Mouse (Mus musculus) thymus, postnatal 36 days (tissue): ENCODE data around the gene Ip6k1.
A peak's percentile ranks its signal among the peaks of the same experiment; 100 is the strongest.

Source experiments
- DNase-seq, 2 experiments: peaks; one replicate each; pipeline ENCODE4 v3.0.0; 2022; ENCODE audit warnings: mixed read lengths in 2 of 2

The Ip6k1 gene

DNA sequence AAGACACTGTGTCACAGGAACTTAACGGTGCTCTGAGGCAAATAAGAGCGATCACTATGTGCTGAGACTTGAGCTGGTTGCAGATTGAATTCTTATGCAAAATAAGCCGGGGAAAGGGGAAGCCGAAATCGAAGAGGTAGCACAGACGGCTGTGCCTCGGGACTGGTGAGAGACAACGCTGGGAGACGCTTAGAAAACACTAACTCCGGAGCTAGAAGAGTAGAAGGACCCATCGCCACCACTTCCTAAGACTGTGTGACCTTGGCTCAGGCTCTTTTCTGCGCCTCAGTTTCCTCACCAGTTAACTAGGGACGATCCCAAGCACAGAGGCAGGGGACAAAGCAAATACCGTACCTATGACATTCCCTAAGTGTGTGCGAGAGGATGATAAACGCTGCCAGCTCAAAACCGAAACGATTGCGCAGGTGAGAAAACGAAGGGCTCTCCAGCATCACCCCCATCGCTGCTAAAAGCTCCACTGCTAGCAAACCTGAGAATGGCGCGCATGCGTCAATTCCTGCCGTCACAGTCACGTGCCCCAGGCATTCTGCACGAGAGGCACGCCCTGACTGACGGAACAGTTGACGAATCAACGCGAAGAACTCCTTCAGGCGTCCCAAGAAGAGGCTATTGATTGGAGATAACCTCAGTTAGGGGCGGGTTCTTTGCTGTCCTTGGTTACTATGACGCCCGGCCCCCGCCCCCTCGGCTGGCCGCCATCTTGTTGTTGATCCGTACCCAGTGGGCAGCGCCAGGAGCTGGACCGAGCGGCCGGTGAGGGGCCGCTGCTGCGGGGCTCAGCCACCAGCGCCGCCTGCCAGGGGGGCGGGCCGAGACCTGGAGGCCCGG is at the start of gene Ip6k1:
Gene Ip6k1, plus strand, starts transcription at position 580 of the 849 bp plus-strand sequence.
- DNase-seq: peak; percentile 99

DNA sequence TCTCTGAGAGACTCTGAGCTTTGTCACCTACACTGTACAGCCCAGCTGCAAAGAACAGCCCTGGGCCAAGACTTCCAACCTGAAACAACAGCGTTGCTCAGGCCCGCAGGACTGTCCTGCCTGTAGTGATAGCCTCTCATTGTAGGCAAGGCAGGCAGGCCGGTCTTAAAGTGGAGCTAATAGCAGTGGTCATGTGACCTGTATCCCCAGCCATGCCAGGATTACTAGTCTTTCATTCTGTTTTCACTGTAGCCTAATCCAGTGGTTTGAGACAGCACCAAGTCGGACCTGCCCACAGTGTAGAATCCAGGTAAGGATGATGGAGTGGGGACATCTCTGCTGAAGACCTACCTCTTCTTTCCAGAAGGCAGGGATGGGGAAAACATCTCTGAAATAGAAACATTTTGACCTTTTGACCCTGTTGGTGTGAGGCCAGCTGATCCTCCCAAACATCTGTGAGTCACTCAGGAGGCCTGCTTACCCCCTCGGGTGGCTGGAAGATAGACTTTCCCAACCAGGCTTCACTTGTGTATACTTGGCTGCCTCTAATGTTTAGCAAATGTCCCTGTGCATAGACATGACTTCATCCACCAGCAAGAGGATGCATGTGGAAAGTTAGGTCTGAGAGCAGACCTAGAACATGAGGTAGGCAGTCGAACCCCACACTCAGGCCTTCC is 46.5 kb upstream of the Ip6k1 start:
- no peak for DNase-seq

GRCm38 (mm10) chr9:107957141-107957540 is 45.2 kb upstream of the Ip6k1 start:
- no peak for DNase-seq

DNA sequence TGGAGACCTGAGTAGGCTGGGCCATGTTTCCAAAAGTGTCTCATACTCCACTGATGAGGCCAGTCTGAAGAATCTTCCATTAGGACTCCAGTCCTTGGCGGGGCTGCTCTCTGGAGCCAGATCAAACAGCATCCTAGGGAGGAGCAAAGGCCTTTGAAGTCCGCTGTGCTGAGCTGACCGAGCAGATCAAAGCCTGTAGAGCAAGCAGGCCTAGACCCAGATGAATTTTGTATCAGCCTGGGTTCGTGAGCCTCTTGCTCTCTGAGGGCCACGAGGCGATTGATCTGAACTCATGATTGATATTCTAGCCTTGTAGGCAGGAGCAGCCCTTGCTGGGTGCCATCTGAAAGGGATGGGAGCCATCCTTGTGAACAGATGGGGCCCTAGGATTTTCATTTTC is 42.4 kb upstream of the Ip6k1 start:
- no peak for DNase-seq

GRCm38 (mm10) chr9:107960928-107961327 is 41.4 kb upstream of the Ip6k1 start:
- no peak for DNase-seq

GRCm38 (mm10) chr9:107961351-107961762 is 40.9 kb upstream of the Ip6k1 start:
- DNase-seq: no peak

- no peak for DNase-seq
Observed at GRCm38 (mm10) chr9:107961881-107962280, 40.4 kb upstream of the Ip6k1 start.

GRCm38 (mm10) chr9:107962916-107963315 is 39.4 kb upstream of the Ip6k1 start:
- no peak for DNase-seq

GRCm38 (mm10) chr9:107963700-107964099 is 38.6 kb upstream of the Ip6k1 start:
- DNase-seq: peak; percentile 67 to 74

DNA sequence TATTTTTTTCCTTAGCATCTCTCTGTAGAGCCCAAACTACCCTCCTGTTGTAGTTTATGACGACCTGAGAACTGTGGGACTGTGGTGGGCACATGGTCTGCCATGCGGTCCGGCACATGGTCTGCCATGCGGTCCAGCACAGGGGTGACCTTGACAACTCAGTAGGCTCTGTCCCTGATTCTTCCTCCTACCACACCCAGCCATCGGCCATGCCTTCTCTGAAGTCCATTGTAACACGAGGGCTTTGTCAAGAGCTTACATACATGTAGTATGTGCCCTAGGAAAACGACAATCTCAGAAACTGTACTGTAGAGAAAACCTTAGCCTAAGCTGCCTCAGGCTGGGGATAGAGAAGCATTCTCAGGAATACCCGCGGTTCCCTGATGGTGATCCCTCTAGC is 37.6 kb upstream of the Ip6k1 start:
- no peak for DNase-seq

GRCm38 (mm10) chr9:107966676-107967075 is 35.6 kb upstream of the Ip6k1 start:
- DNase-seq: no peak

- DNase-seq: no peak
Observed at GRCm38 (mm10) chr9:107967437-107967836, 34.9 kb upstream of the Ip6k1 start.

DNA sequence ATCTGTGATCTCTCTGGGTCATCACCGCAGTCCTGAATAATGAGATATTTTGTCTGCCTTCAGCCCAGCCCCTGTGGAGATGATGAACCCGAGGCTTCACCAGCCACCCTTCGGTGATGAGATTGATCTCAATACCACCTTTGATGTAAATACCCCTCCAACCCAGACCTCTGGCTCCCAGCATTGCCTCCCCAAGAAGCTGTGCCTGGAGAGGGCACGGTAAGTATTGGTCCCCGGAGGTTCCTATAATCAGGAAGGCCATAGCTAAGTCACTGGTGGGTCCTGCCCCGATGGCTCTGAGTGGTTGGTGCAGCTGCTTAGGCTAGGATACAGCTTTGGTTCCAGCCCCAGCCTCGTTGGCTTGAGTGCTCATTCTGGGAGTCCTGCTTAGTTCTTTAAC is 33.8 kb upstream of the Ip6k1 start:
- no peak for DNase-seq

DNA sequence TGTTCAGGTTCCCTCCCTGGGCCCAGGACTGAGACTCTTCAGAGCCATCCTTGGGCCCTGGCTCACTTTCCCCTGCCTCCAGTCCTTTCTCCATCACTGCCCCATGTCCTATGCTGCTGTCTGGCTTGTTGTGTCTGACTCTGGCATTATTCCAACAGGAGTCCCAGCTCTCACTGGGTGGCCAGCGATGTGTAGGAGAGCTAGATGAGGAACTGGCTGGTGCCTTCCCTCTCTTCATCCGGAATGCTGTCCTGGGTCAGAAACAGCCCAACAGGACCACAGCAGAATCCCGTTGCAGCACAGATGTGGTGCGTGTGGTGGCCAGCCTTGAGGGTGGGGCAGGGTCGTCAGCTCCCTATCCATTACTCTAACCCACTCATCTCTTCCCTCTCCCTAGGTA is 32.0 kb upstream of the Ip6k1 start:
- DNase-seq: no peak

DNA sequence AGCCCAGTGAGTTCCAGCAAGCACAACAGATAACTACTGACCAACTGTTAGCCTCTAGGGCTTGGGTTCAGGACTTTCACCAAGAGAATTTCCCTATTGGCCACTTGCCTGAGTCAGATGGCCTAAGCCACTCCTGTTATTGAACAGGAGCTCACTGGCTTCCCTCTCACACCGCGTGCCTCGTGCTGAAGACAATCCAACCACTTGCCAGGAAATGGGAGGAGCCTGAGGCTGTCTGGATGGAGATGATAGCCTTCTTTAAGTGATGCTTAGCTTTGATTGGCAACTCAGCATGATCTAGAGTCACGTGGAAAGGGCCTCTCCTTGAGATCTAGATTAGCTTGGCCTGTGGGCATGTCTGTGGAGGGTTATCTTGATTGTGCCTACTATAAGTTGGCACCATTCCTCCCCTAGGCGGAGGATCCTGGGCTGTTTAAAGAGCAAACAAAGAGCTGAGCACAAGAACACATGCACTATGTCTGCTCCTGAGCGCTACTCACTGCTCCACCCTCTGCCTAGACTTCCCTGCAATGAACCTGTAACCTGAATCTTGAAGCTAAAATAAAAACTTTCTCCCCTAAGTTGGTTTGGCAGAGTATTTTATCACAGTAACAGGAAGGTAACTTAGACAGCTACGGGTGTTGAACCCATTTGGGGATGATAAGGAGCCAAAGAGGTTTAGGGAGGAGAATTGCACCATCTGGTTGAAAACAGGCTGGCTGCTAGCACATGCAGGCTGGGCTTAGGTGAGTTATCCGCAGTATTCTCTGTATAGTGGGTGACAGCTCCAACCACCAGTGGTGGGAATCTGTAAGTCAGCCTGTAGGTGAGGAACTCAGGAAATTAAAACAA is 30.4 kb upstream of the Ip6k1 start:
- DNase-seq: no peak

GRCm38 (mm10) chr9:107974491-107975171 is 27.7 kb upstream of the Ip6k1 start:
- no peak for DNase-seq

DNA sequence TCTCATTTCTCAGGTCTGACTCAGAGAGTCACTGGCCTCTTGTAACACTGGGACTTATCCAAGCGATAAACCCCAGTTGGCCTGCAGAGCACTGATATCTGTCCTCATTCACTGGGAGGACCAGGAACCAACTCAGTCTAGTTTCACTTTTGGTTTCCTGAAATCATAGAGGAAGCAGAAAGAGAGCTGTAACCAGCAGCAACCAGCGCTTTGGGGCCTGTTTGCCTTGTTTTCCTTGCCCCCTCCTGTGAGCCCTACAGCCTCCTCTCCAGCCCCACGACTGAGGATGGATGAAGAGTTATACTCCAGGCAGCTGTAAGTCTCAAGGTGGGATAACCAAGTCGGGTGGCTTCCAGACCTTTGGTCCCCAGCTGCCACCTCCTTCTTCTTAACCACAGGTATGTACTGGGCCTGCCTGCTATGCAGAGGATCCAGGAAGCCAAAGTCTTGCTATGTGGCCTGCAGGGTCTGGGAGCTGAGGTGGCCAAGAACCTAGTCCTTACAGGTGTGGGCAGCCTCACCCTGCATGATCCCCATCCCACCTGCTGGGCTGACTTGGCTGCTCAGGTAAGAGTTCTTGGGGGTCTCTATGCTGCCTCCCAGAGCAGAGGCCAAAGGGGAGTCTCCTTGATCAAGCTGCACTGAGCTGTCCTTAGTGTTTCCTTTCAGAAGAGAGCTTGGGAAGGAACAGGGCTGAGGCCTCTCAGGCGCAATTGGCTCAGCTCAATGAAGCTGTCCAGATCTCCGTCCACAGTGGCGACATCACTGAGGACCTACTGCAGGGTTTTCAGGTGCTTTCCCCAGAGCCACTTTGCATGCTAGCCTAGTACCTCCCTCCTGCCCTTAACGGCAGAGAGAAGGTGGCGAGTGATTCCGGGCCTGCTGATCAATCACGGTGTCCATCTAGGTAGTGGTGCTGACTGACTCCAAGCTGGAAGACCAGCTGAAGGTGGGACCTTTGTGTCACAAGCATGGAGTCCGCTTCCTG is 26.6 kb upstream of the Ip6k1 start, which contains the start of gene Uba7:
Gene Uba7, plus strand, starts transcription at position 107 of the 988 bp plus-strand sequence.
- peak; percentile 41 to 51 for DNase-seq

DNA sequence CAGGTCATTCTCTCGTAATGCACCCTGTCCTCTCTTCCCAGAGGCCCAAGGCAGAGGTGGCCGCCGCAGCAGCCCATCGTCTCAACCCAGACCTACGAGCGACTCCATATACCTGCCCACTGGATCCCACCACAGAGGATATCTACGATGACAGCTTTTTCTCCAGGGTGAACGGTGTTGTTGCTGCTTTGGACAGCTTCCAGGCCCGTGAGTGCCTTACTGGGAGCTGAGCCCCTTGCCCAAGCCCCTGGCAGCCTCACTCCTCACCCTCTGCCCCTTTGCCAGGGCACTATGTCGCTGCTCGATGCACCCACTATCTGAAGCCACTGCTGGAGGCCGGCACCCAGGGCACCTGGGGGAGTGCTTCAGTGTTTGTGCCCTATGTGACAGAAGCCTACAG is 23.5 kb upstream of the Ip6k1 start:
- no peak for DNase-seq

GRCm38 (mm10) chr9:107981684-107982605 is 20.4 kb upstream of the Ip6k1 start:
- no peak for DNase-seq
